Mouse (Mus musculus): Measurements from ENCODE around the gene Gm12355.
A peak's percentile ranks its signal among the peaks of the same experiment; 100 is the strongest.
"Not testable (repeated sequence)": the region's sequence is repeated elsewhere in the genome, so short reads cannot be mapped to it uniquely, and the experiment has no call there.

Gene Gm12355

GRCm38 (mm10) chr11:98625611-98626410 is at the start of gene Gm12355, which contains the start of gene Gsdma3:
Gene Gm12355, minus strand, starts transcription at chr11:98625661.
Gene Gsdma3, plus strand, starts transcription at chr11:98626360.
- no peak for DNase-seq (ENCODE audit: low spot score in 2 of 2)

- peak in 1 of 2 experiments; percentile 74 for DNase-seq (ENCODE audit: low spot score in 2 of 2)
Observed at GRCm38 (mm10) chr11:98673136-98673535, 47.7 kb upstream of the Gm12355 start.

- no peak for DNase-seq (ENCODE audit: low spot score in 2 of 2)
Observed at GRCm38 (mm10) chr11:98672482-98672881, 47.0 kb upstream of the Gm12355 start.

- DNase-seq (ENCODE audit: low spot score in 2 of 2): peak in 1 of 2 experiments; percentile 50
Observed at GRCm38 (mm10) chr11:98671857-98672256, 46.4 kb upstream of the Gm12355 start.

- no peak for DNase-seq (ENCODE audit: low spot score in 2 of 2)
Observed at GRCm38 (mm10) chr11:98671284-98671815, 45.9 kb upstream of the Gm12355 start.

GRCm38 (mm10) chr11:98668984-98669383 is 43.5 kb upstream of the Gm12355 start:
- no peak for DNase-seq (ENCODE audit: low spot score in 2 of 2)

GRCm38 (mm10) chr11:98664091-98664490 is 38.6 kb upstream of the Gm12355 start, which contains the start of gene Gsdma:
Gene Gsdma, plus strand, starts transcription at chr11:98664351.
- DNase-seq (ENCODE audit: low spot score in 2 of 2): no peak

- peak in 1 of 2 experiments; percentile 60 for DNase-seq (ENCODE audit: low spot score in 2 of 2)
Observed at GRCm38 (mm10) chr11:98660517-98660916, 35.1 kb upstream of the Gm12355 start.

GRCm38 (mm10) chr11:98655076-98655475 is 29.6 kb upstream of the Gm12355 start:
- DNase-seq (ENCODE audit: low spot score in 2 of 2): peak; percentile 28 to 72

GRCm38 (mm10) chr11:98646459-98646858 is 21.0 kb upstream of the Gm12355 start, which contains the start of gene Gsdma2:
Gene Gsdma2, plus strand, starts transcription at chr11:98646759.
- DNase-seq (ENCODE audit: low spot score in 2 of 2): no peak

- DNase-seq (ENCODE audit: low spot score in 2 of 2): no peak
Observed at GRCm38 (mm10) chr11:98645946-98646345, 20.5 kb upstream of the Gm12355 start.

- DNase-seq (ENCODE audit: low spot score in 2 of 2): no peak
Observed at GRCm38 (mm10) chr11:98644757-98645156, 19.3 kb upstream of the Gm12355 start.

GRCm38 (mm10) chr11:98640091-98640490 is 14.6 kb upstream of the Gm12355 start:
- no peak for DNase-seq (ENCODE audit: low spot score in 2 of 2)

- DNase-seq (ENCODE audit: low spot score in 2 of 2): no peak
Observed at GRCm38 (mm10) chr11:98637501-98637900, 12.0 kb upstream of the Gm12355 start.

GRCm38 (mm10) chr11:98635312-98635970 is 10.0 kb upstream of the Gm12355 start:
- peak; percentile 10 to 55 for DNase-seq (ENCODE audit: low spot score in 2 of 2)

GRCm38 (mm10) chr11:98630646-98631045 is 5.2 kb upstream of the Gm12355 start:
- no peak for DNase-seq (ENCODE audit: low spot score in 2 of 2)

GRCm38 (mm10) chr11:98628706-98629105 is 3.2 kb upstream of the Gm12355 start:
- DNase-seq (ENCODE audit: low spot score in 2 of 2): no peak

- not testable (repeated sequence) for DNase-seq (ENCODE audit: low spot score in 2 of 2)
Observed at GRCm38 (mm10) chr11:98624381-98624780, 1.1 kb downstream of the Gm12355 start.

GRCm38 (mm10) chr11:98623981-98624380 is 1.5 kb downstream of the Gm12355 start:
- not testable (repeated sequence) for DNase-seq (ENCODE audit: low spot score in 2 of 2)

- peak in 1 of 2 experiments; percentile 1 for DNase-seq (ENCODE audit: low spot score in 2 of 2)
Observed at GRCm38 (mm10) chr11:98620791-98621190, 4.7 kb downstream of the Gm12355 start.

- DNase-seq (ENCODE audit: low spot score in 2 of 2): peak in 1 of 2 experiments; percentile 54
Observed at GRCm38 (mm10) chr11:98606763-98607162, 18.7 kb downstream of the Gm12355 start.

- peak in 1 of 2 experiments; percentile 10 for DNase-seq (ENCODE audit: low spot score in 2 of 2)
Observed at GRCm38 (mm10) chr11:98604911-98605310, 20.6 kb downstream of the Gm12355 start.
